In the genomic region with DNA sequence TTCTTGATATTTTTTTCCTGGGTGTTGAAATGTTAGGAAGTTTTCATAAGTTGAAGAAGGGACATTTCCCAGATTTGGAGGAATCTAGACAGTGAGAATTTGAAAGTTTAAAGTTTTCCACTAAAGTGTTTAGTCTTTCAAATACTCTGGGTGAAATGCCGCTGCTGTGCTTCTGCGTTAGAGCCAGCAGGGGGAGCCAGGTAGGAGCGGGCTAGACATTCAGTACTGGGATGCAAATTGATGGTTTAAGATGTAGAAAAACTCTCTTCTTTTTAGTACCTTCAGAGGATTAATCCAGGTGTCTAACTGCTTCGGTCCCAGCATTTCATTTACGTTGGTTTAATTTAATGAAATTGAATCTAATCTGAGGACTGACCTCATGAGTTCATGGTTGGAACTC, we compare ENCODE assay signal across 8 mouse cellular contexts.
DNase-seq lines count a peak whose midpoint lies in the region; ATAC-seq lines count a peak whose summit lies in the region.

No protein-coding gene starts in this region.

- no peaks in the 10 kb centered on the region for H3K36me3 ChIP-seq in heart, embryonic 12.5 days

- H3K9ac ChIP-seq in heart, embryonic 12.5 days: no peak overlapping the region

- H3K27ac ChIP-seq in heart, embryonic 12.5 days (ENCODE audit: poor library complexity, severe bottlenecking): no peak overlapping the region

- WGBS in heart, embryonic 12.5 days: 10% methylated on average over 5 of the region's 5 CpGs

- peak; percentile 14 to 45 for DNase-seq in heart, adult 18-20 months
- DNase-seq in A20 (ENCODE audit: low read depth, low spot score) (peak; percentile 69), WW6 (ENCODE audit: low read depth, low spot score) (peak; percentile 7)
- DNase-seq in embryo, embryonic 11 days: peak; percentile 50
- DNase-seq in layer of hippocampus, adult 11-12 months (ENCODE audit: low spot score): peak; percentile 37
- DNase-seq in lung, postnatal 36 days: peak; percentile 59
- peak; percentile 75 for DNase-seq in testis, postnatal 10 days (ENCODE audit: low spot score)

- H3K4me1 ChIP-seq in heart, embryonic 12.5 days (replicated peaks): no peaks in the 10 kb centered on the region

- no peak for ATAC-seq in heart, embryonic 12.5 days (ENCODE audit: insufficient number of reproducible peaks, low FRiP score)

- H3K9me3 ChIP-seq in heart, embryonic 12.5 days (replicated peaks): no peaks in the 10 kb centered on the region

- no peak overlapping the region for H3K4me2 ChIP-seq in heart, embryonic 12.5 days

- H3K4me3 ChIP-seq in heart, embryonic 12.5 days: no peak overlapping the region

- H3K27me3 ChIP-seq in heart, embryonic 12.5 days (replicated peaks): no peaks in the 10 kb centered on the region

Comparison
In these comparisons a context has a peak if more than half of its experiments do, and no peak if none do; other contexts are left out.
1. DNase-seq: peak in every context shown above with its lines; median percentile 75 in testis, postnatal 10 days; 69 in A20; 59 in lung, postnatal 36 days; 50 in embryo, embryonic 11 days; 37 in layer of hippocampus, adult 11-12 months; 30 in heart, adult 18-20 months; 7 in WW6.